ENCODE assay signal across 16 mouse cellular contexts in genomic region chr1:119321799-119322198, GRCm38 (mm10).
A peak's percentile ranks its signal among the peaks of the same experiment; 100 is the strongest.
DNase-seq lines count a peak whose midpoint lies in the region; ATAC-seq and TF ChIP-seq lines count a peak whose summit lies in the region.
"Had no signal": no experiment of that assay in that cellular context is flagged by ENCODE, and none has a peak within 500 bp of the region (broad histone marks: within the 10 kb centered on the region; RNA-seq: fewer than 3 reads in every experiment).

No protein-coding gene starts in this region.

- H3K4me3 ChIP-seq in kidney, embryonic 15.5 days (replicated peaks), result no peak overlapping the region
- no peak overlapping the region for H3K4me3 ChIP-seq in kidney, adult 2 months (ENCODE audit: insufficient read depth, low read depth, low read length)
- no peak overlapping the region for H3K4me3 ChIP-seq in heart, embryonic 15.5 days
- H3K4me3 ChIP-seq in lung, embryonic 15.5 days, result no peak overlapping the region
- H3K4me3 ChIP-seq in stomach, embryonic 15.5 days (replicated peaks), result no peak overlapping the region
- H3K4me3 ChIP-seq: hindbrain, embryonic 15.5 days; limb, embryonic 15.5 days had no signal

- no peaks in the 10 kb centered on the region for H3K36me3 ChIP-seq in kidney, embryonic 15.5 days
- H3K36me3 ChIP-seq in kidney, adult 2 months (ENCODE audit: control insufficient read depth, insufficient read depth, low read length), result no peaks in the 10 kb centered on the region
- H3K36me3 ChIP-seq in heart, embryonic 15.5 days, result no peaks in the 10 kb centered on the region
- no peaks in the 10 kb centered on the region for H3K36me3 ChIP-seq in lung, embryonic 15.5 days
- H3K36me3 ChIP-seq in stomach, embryonic 15.5 days, result no peaks in the 10 kb centered on the region
- H3K36me3 ChIP-seq: G1E; hindbrain, embryonic 15.5 days; limb, embryonic 15.5 days had no signal

- no peak for TF ChIP-seq POLR2A in kidney, adult 2 months (IDR thresholded peaks at IDR 0.05; ENCODE audit: low read depth, low read length)

- peak; percentile 54; the same call in 1 of the 2 replicates for ATAC-seq in kidney, embryonic 15.5 days (replicated peaks; ENCODE audit: low FRiP score)
- peak; percentile 59; the same call in 1 of the 2 replicates for ATAC-seq in heart, embryonic 15.5 days (replicated peaks; ENCODE audit: insufficient number of reproducible peaks, insufficient read depth, low FRiP score, low read depth)
- 0 out of 2 replicates have a peak, but pooled peaks have one; percentile 51 for ATAC-seq in lung, embryonic 15.5 days (ENCODE audit: borderline replicate concordance, extremely low read depth, low FRiP score, low TSS enrichment)
- ATAC-seq in stomach, embryonic 15.5 days (ENCODE audit: insufficient read depth, low FRiP score, low read depth), result 0 out of 2 replicates have a peak, but pooled peaks have one; percentile 39

- TF ChIP-seq CTCF in kidney, adult 2 months (conservative IDR thresholded peaks at IDR 0.05; ENCODE audit: insufficient read depth, insufficient read length, low read depth, low read length), result no peak

- no peak overlapping the region for H3K9ac ChIP-seq in kidney, embryonic 15.5 days
- no peak overlapping the region for H3K9ac ChIP-seq in heart, embryonic 15.5 days
- no peak overlapping the region for H3K9ac ChIP-seq in lung, embryonic 15.5 days
- H3K9ac ChIP-seq in stomach, embryonic 15.5 days, result no peak overlapping the region
- H3K9ac ChIP-seq: hindbrain, embryonic 15.5 days; limb, embryonic 15.5 days had no signal

- no peak for DNase-seq in kidney, adult 2 months
- DNase-seq in urinary bladder, postnatal 10 days (ENCODE audit: low spot score), result no peak
- DNase-seq in left cerebral cortex, adult 8-10 months (ENCODE audit: low spot score in 2 of 2), result no peak
- DNase-seq in gastrocnemius, adult 18-20 months (ENCODE audit: low spot score), result no peak
- DNase-seq: adrenal gland, adult 8-10 months; cerebellum, adult 18-20 months; kidney, adult 18-20 months; midbrain, embryonic 14.5 days; thymus, adult 18-20 months had no signal

- 53% methylated on average over 8 of the region's 8 CpGs for WGBS in kidney, embryonic 15.5 days
- WGBS in kidney, adult 2 months, result 58% methylated on average over 8 of the region's 8 CpGs
- WGBS in heart, embryonic 15.5 days, result 56% methylated on average over 8 of the region's 8 CpGs
- 68% methylated on average over 8 of the region's 8 CpGs for WGBS in lung, embryonic 15.5 days
- WGBS in stomach, embryonic 15.5 days, result 74% methylated on average over 8 of the region's 8 CpGs

- no peak overlapping the region for H3K4me2 ChIP-seq in kidney, embryonic 15.5 days
- no peak overlapping the region for H3K4me2 ChIP-seq in heart, embryonic 15.5 days
- no peak overlapping the region for H3K4me2 ChIP-seq in lung, embryonic 15.5 days
- no peak overlapping the region for H3K4me2 ChIP-seq in stomach, embryonic 15.5 days
- H3K4me2 ChIP-seq: hindbrain, embryonic 15.5 days; limb, embryonic 15.5 days had no signal

- H3K4me1 ChIP-seq in kidney, embryonic 15.5 days, result peaks cover 7% of the 10 kb centered on the region
- no peaks in the 10 kb centered on the region for H3K4me1 ChIP-seq in kidney, adult 2 months (ENCODE audit: control insufficient read depth, insufficient read depth, low read length)
- peaks cover 11% of the 10 kb centered on the region for H3K4me1 ChIP-seq in heart, embryonic 15.5 days (replicated peaks)
- H3K4me1 ChIP-seq in lung, embryonic 15.5 days, result no peaks in the 10 kb centered on the region
- H3K4me1 ChIP-seq in stomach, embryonic 15.5 days, result no peaks in the 10 kb centered on the region
- H3K4me1 ChIP-seq: hindbrain, embryonic 15.5 days; limb, embryonic 15.5 days had no signal

- no peaks in the 10 kb centered on the region for H3K9me3 ChIP-seq in kidney, embryonic 15.5 days (replicated peaks)
- no peaks in the 10 kb centered on the region for H3K9me3 ChIP-seq in heart, embryonic 15.5 days (replicated peaks)
- H3K9me3 ChIP-seq in lung, embryonic 15.5 days, result no peaks in the 10 kb centered on the region
- no peaks in the 10 kb centered on the region for H3K9me3 ChIP-seq in stomach, embryonic 15.5 days
- H3K9me3 ChIP-seq: hindbrain, embryonic 15.5 days; limb, embryonic 15.5 days had no signal

- no peaks in the 10 kb centered on the region for H3K27me3 ChIP-seq in kidney, embryonic 15.5 days
- no peaks in the 10 kb centered on the region for H3K27me3 ChIP-seq in kidney, adult 2 months (replicated peaks; ENCODE audit: control insufficient read depth, insufficient read depth, low read length)
- H3K27me3 ChIP-seq in heart, embryonic 15.5 days, result peaks cover 8% of the 10 kb centered on the region
- H3K27me3 ChIP-seq in lung, embryonic 15.5 days, result no peaks in the 10 kb centered on the region
- no peaks in the 10 kb centered on the region for H3K27me3 ChIP-seq in stomach, embryonic 15.5 days (replicated peaks)
- H3K27me3 ChIP-seq: hindbrain, embryonic 15.5 days; limb, embryonic 15.5 days had no signal

- H3K27ac ChIP-seq in kidney, embryonic 15.5 days, result no peak overlapping the region
- no peak overlapping the region for H3K27ac ChIP-seq in kidney, adult 2 months (ENCODE audit: insufficient read depth, low read depth, low read length)
- H3K27ac ChIP-seq in heart, embryonic 15.5 days, result peak overlapping the region; percentile 6; the same call in 1 of the 2 replicates
- peak overlapping the region; percentile 39; the same call in 1 of the 2 replicates for H3K27ac ChIP-seq in lung, embryonic 15.5 days
- H3K27ac ChIP-seq in stomach, embryonic 15.5 days, result no peak overlapping the region
- H3K27ac ChIP-seq: hindbrain, embryonic 15.5 days; limb, embryonic 15.5 days had no signal

Comparison
In these comparisons a context has a peak if more than half of its experiments do, and no peak if none do; other contexts are left out.
1. H3K27ac ChIP-seq: peak in heart, embryonic 15.5 days (single experiment) and lung, embryonic 15.5 days (single experiment); none in kidney, embryonic 15.5 days (single experiment), kidney, adult 2 months (single experiment) and stomach, embryonic 15.5 days (single experiment).
2. Peak in every context shown above with its lines, with median percentiles within 50 percentile points of each other: ATAC-seq.